Mouse (Mus musculus) spleen, adult 2 months (tissue): ENCODE data around the gene Defb29.

Experiments used
- CTCF ChIP-seq: fragments of 200-500 bp; IDR thresholded peaks from 2 replicates; pipeline ENCODE4 v1.5.1; 2011; ENCODE audit warnings: mild to moderate bottlenecking, inconsistent platforms; ENCODE audit not compliant: insufficient read depth, insufficient read length, insufficient replicate concordance; ENCODE audit errors: extremely low read depth
- POLR2A ChIP-seq: fragments of 200-500 bp; IDR thresholded peaks from 2 replicates; pipeline ENCODE4 v1.6.1; 2011; ENCODE audit warnings: low read depth, low read length, inconsistent platforms

- TF ChIP-seq CTCF: no peak
- no peak for TF ChIP-seq POLR2A
Measured at GRCm38 (mm10) chr2:152541979-152542378, 2.1 kb upstream of the Defb29 start.
